25 mouse cellular contexts compared by ENCODE assay signal in genomic region chr2:68281575-68281974, GRCm38 (mm10).
"Had no signal": no experiment of that assay in that cellular context is flagged by ENCODE, and none has a peak within 500 bp of the region (broad histone marks: within the 10 kb centered on the region; RNA-seq: fewer than 3 reads in every experiment).

No protein-coding gene starts in this region.

- H3K27ac ChIP-seq: gastrocnemius, adult 2 months; heart, embryonic 10.5 days; hindbrain, embryonic 10.5 days; hindbrain, embryonic 12.5 days; hindbrain, embryonic 14.5 days; intestine, embryonic 15.5 days; limb, embryonic 13.5 days; limb, embryonic 15.5 days; liver, embryonic 12.5 days; liver, embryonic 14.5 days had no signal

- H3K4me3 ChIP-seq: gastrocnemius, adult 2 months; heart, embryonic 10.5 days; heart, embryonic 12.5 days; hindbrain, embryonic 10.5 days; hindbrain, embryonic 12.5 days; intestine, embryonic 15.5 days; limb, embryonic 13.5 days; limb, embryonic 15.5 days; liver, embryonic 12.5 days had no signal

- H3K9me3 ChIP-seq: heart, embryonic 10.5 days; heart, embryonic 12.5 days; hindbrain, embryonic 12.5 days; intestine, embryonic 15.5 days; limb, embryonic 15.5 days; liver, embryonic 12.5 days had no signal

- H3K4me1 ChIP-seq: heart, embryonic 10.5 days; heart, embryonic 12.5 days; hindbrain, embryonic 10.5 days; hindbrain, embryonic 12.5 days; intestine, embryonic 15.5 days; limb, embryonic 15.5 days; liver, embryonic 12.5 days had no signal

- H3K4me2 ChIP-seq: heart, embryonic 12.5 days; hindbrain, embryonic 12.5 days; hindbrain, embryonic 14.5 days; intestine, embryonic 15.5 days; limb, embryonic 13.5 days; limb, embryonic 15.5 days; liver, embryonic 12.5 days had no signal

- H3K9ac ChIP-seq: heart, embryonic 12.5 days; hindbrain, embryonic 12.5 days; hindbrain, embryonic 14.5 days; intestine, embryonic 15.5 days; limb, embryonic 13.5 days; limb, embryonic 15.5 days; liver, embryonic 12.5 days; liver, embryonic 14.5 days had no signal

- H3K36me3 ChIP-seq: intestine, embryonic 15.5 days; liver, embryonic 12.5 days had no signal

- DNase-seq: gastrocnemius, adult 2 months; gastrocnemius, postnatal 10 days; gastrocnemius, postnatal 25 days; heart, adult 18-20 months; heart, postnatal 10 days; heart, postnatal 4 days; kidney, adult 18-20 months; kidney, adult 8-10 months; kidney, postnatal 10 days; kidney, postnatal 25 days; kidney, postnatal 4 days; left cerebral cortex, postnatal 4 days had no signal

- ATAC-seq: hindbrain, embryonic 16.5 days; inflammation-experienced regulatory T-cells, adult 6 months; intestine, embryonic 15.5 days; intestine, postnatal 0 days; liver, embryonic 12.5 days had no signal

- H3K27me3 ChIP-seq: heart, embryonic 12.5 days; hindbrain, embryonic 12.5 days; intestine, embryonic 15.5 days; limb, embryonic 13.5 days; limb, embryonic 15.5 days; liver, embryonic 12.5 days had no signal
